Mouse (Mus musculus) adrenal gland (tissue): Measurements from ENCODE around the gene Rasal1.

ENCODE experiments used
- intact Hi-C: fragments of 180-260 bp; cut with DNase I; formaldehyde crosslinking; loops from one replicate; pipeline ENCODE4 v1.15.1; 2025

The Rasal1 gene

GRCm38 (mm10) chr5:120652915-120653701, 4.5 kb downstream of the Rasal1 start:
- intact Hi-C loops, result no loop called here

- intact Hi-C loops, result no loop called here
Observed at GRCm38 (mm10) chr5:120653873-120654272, 5.3 kb downstream of the Rasal1 start.

- intact Hi-C loops, result no loop called here
Observed at GRCm38 (mm10) chr5:120656281-120656751, 7.7 kb downstream of the Rasal1 start.

GRCm38 (mm10) chr5:120660816-120661215, 12.2 kb downstream of the Rasal1 start:
- intact Hi-C loops, result no loop called here

- intact Hi-C loops, result no loop called here
Observed at GRCm38 (mm10) chr5:120664888-120665287, 16.3 kb downstream of the Rasal1 start.

- intact Hi-C loops, result no loop called here
Observed at GRCm38 (mm10) chr5:120668761-120669160, 20.1 kb downstream of the Rasal1 start.

GRCm38 (mm10) chr5:120670132-120670531, 21.5 kb downstream of the Rasal1 start:
- intact Hi-C loops, result no loop called here

- intact Hi-C loops, result no loop called here
Observed at GRCm38 (mm10) chr5:120671865-120672264, 23.3 kb downstream of the Rasal1 start.

- intact Hi-C loops, result loop anchor here (1.0 kb wide), 1 partner anchor 53 kb away; no protein-coding TSS in a partner anchor
Observed at GRCm38 (mm10) chr5:120673626-120674025, 25.0 kb downstream of the Rasal1 start.

GRCm38 (mm10) chr5:120674229-120675145, 25.9 kb downstream of the Rasal1 start:
- intact Hi-C loops, result no loop called here

GRCm38 (mm10) chr5:120677516-120677915, 28.9 kb downstream of the Rasal1 start:
- intact Hi-C loops, result no loop called here

GRCm38 (mm10) chr5:120679676-120680555, 31.3 kb downstream of the Rasal1 start:
- intact Hi-C loops, result loop anchor here (2.0 kb wide), 1 partner anchor 35 kb away; no protein-coding TSS in a partner anchor

GRCm38 (mm10) chr5:120680918-120681317, 32.3 kb downstream of the Rasal1 start:
- intact Hi-C loops, result no loop called here

- intact Hi-C loops, result no loop called here
Observed at GRCm38 (mm10) chr5:120682982-120683771, 34.6 kb downstream of the Rasal1 start.

- intact Hi-C loops, result no loop called here
Observed at GRCm38 (mm10) chr5:120685678-120686077, 37.1 kb downstream of the Rasal1 start.

GRCm38 (mm10) chr5:120686749-120687483, 38.3 kb downstream of the Rasal1 start:
- intact Hi-C loops, result no loop called here

- intact Hi-C loops, result no loop called here
Observed at GRCm38 (mm10) chr5:120687484-120687851, 38.9 kb downstream of the Rasal1 start.

GRCm38 (mm10) chr5:120687897-120688296, 39.3 kb downstream of the Rasal1 start:
- intact Hi-C loops, result no loop called here

- intact Hi-C loops, result no loop called here
Observed at GRCm38 (mm10) chr5:120688434-120688833, 39.8 kb downstream of the Rasal1 start.
